Mouse (Mus musculus) lung, postnatal 0 days (tissue): ENCODE data around the gene 6430531B16Rik. TPM values are rescaled to one million over a fixed set of nuclear protein-coding genes. Genes with fewer than 3 reads are reported as not detected.
A peak's percentile ranks its signal among the peaks of the same experiment; 100 is the strongest.

Source experiments
- ATAC-seq: fragments of 200-750 bp; cut with Nextera tagmentation; 2 replicates; pipeline ENCODE4 v1.8.0; 2017; ENCODE audit warnings: moderate library complexity
- DNase-seq: peaks from one replicate; pipeline ENCODE4 v3.0.0-alpha.2; 2016; ENCODE audit warnings: low spot score
- H3K27ac ChIP-seq: fragments of 300-500 bp; sonication (generic); 2 replicates; pipeline ENCODE4 v1.5.1; 2014; ENCODE audit warnings: antibody characterized with exemption, mild to moderate bottlenecking, low read length, mixed read lengths
- H3K27me3 ChIP-seq: fragments of 300-500 bp; sonication (generic); replicated peaks from 2 replicates; pipeline ENCODE4 v1.6.1; 2014; ENCODE audit warnings: low read length, mixed read lengths; ENCODE audit not compliant: insufficient read depth
- H3K36me3 ChIP-seq: fragments of 300-500 bp; sonication (generic); 2 replicates; pipeline ENCODE4 v1.6.1; 2014; ENCODE audit warnings: low read length, mixed read lengths; ENCODE audit not compliant: insufficient read depth
- H3K4me1 ChIP-seq: fragments of 300-500 bp; sonication (generic); 2 replicates; pipeline ENCODE4 v1.6.1; 2014; ENCODE audit warnings: antibody characterized with exemption, low read depth, low read length, mixed read lengths; ENCODE audit not compliant: insufficient read depth
- H3K4me2 ChIP-seq: fragments of 300-500 bp; sonication (generic); replicated peaks from 2 replicates; pipeline ENCODE4 v1.6.1; 2014; ENCODE audit warnings: low read depth, mild to moderate bottlenecking, low read length, moderate library complexity, mixed read lengths
- H3K4me3 ChIP-seq: fragments of 300-500 bp; sonication (generic); 2 replicates; pipeline ENCODE4 v1.5.1; 2014; ENCODE audit warnings: low read depth, low read length
- H3K9ac ChIP-seq: fragments of 300-500 bp; sonication (generic); replicated peaks from 2 replicates; pipeline ENCODE4 v1.6.1; 2014; ENCODE audit warnings: low read depth, mild to moderate bottlenecking
- H3K9me3 ChIP-seq: fragments of 300-500 bp; sonication (generic); 2 replicates; pipeline ENCODE4 v1.6.1; 2016; ENCODE audit warnings: low read length, mixed read lengths
- CTCF ChIP-seq: IDR thresholded peaks from 2 replicates; pipeline ENCODE4 v1.5.1; 2016; ENCODE audit warnings: antibody characterized with exemption, mild to moderate bottlenecking
- EP300 ChIP-seq: IDR thresholded peaks from 2 replicates; pipeline ENCODE4 v1.6.1; 2016; ENCODE audit warnings: antibody characterized with exemption, mild to moderate bottlenecking, control low read depth
- WGBS: fragments of 180-500 bp; shearing (Covaris S2); extraction: QIAGEN DNeasy Blood & Tissue Kit; methylation state at CpG from one replicate; pipeline ENCODE4 v1.1.7; 2014; 5-methylcytosine and 5-hydroxymethylcytosine counted together
- polyA plus RNA-seq: library from polyadenylated mRNA; unstranded; fragments of >200 nt; fragmentation: Nextera tagmentation; extraction: Ambion mirVana; gene quantifications from 2 replicates; pipeline ENCODE4 v1.2.1, GENCODE M21; 2015

6430531B16Rik gene
- polyA plus RNA-seq, 1 experiment from 2014 or later = 5.6 TPM

DNA sequence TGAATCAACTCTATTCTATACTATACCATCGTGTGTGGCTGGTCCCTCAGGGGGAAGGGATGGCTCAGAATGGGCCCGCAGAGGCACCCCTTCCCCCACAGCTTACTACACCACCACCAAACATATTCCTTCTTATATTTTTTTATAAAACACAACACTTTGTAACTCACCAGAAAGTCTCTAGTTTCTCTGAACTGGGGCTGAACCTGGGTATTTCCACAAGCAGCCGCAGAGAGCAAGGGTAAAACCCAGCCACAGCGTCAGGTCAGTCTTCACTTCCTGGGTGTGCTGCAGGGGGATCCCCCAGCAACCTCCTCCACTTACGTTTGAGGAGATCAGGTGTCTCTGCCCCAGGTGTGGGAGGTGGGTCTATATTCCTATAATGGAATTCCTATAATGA is 10.1 kb downstream of the 6430531B16Rik start:
- Histone ChIP-seq H3K4me1 (no peaks in the 10 kb centered on the region), H3K9ac (no peak overlapping the region), H3K27me3 (no peaks in the 10 kb centered on the region), H3K4me3 (no peak overlapping the region), H3K27ac (no peak overlapping the region), H3K9me3 (no peaks in the 10 kb centered on the region), H3K4me2 (no peak overlapping the region), H3K36me3 (no peaks in the 10 kb centered on the region)
- WGBS = 53% methylated on average over 5 of the region's 5 CpGs
- no peak for ATAC-seq
- no peak for DNase-seq
- TF ChIP-seq CTCF (no peak), EP300 (no peak)

DNA sequence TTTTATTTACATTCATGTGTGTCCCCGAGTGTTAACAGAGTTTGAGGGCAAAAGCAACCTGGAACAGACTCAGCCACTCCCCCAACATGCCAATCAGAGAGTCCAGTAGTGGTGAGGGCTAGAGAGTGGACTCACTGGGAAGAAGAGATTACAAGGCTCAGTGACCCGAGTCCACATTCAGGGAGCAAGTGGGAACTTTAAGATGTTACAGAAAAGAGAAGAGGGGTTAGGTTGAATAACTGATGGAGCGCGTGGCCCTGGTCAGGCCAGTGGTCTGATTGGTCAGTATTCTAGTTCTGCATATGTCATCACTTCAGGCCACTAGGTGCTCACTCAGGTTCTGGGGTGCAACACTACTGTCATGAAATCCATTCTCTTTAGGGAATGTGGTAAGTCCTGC is 11.4 kb downstream of the 6430531B16Rik start:
- 24% methylated on average over 4 of the region's 4 CpGs for WGBS
- no peaks in the 10 kb centered on the region for H3K36me3 ChIP-seq
- no peaks in the 10 kb centered on the region for H3K9me3 ChIP-seq
- H3K4me2 ChIP-seq = no peak overlapping the region
- no peak for ATAC-seq
- H3K27ac ChIP-seq = no peak overlapping the region
- no peaks in the 10 kb centered on the region for H3K4me1 ChIP-seq
- no peak for DNase-seq
- H3K4me3 ChIP-seq = no peak overlapping the region
- no peak overlapping the region for H3K9ac ChIP-seq
- TF ChIP-seq CTCF (no peak), EP300 (no peak)
- H3K27me3 ChIP-seq = no peaks in the 10 kb centered on the region

DNA sequence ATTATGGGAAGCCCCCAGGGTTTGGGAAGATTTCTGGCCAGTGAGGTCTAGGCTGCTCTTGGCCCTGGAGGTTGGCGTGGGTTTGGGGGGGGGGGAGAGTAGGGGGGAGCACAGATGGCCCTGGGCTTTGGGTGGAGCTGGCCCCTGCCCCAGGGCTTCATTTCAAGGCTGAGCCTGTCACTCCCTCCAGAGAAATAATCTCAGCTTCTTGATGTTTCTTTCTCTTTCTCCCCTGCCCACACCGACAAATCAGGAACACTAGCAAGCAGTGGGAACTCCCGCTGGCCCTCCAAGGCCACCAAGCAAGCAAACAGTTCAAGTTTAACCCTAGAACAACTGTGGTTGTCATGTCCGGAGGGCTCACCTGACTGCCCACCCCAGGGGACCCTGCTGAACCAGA is 14.7 kb downstream of the 6430531B16Rik start:
- Histone ChIP-seq H3K9ac (no peak overlapping the region), H3K4me3 (no peak overlapping the region), H3K9me3 (no peaks in the 10 kb centered on the region), H3K4me1 (no peaks in the 10 kb centered on the region), H3K27ac (no peak overlapping the region), H3K4me2 (no peak overlapping the region), H3K36me3 (no peaks in the 10 kb centered on the region), H3K27me3 (no peaks in the 10 kb centered on the region)
- DNase-seq (no peak), ATAC-seq (no peak)
- 45% methylated on average over 4 of the region's 4 CpGs for WGBS
- TF ChIP-seq CTCF = no peak
- no peak for TF ChIP-seq EP300

DNA sequence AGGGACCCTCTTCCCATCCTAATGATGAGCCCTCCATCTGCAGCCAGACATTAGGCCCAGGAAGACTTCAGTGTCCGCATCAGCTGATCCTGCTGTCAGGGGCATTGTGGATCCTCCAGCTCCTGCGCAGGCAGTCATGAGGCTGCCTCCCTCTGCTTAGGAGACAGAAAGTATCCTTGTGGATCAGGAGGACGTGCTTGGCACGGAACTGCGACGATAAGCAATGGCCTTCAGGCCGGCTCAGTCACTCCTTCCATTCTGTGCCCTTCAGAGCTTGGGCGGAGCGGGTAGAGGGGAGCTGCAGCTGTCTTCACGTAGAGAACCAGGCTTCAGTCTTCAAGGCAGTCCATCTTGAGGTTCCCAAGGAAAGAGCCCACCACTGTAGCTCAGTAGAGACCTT is 17.4 kb downstream of the 6430531B16Rik start:
- no peak overlapping the region for H3K9ac ChIP-seq

DNA sequence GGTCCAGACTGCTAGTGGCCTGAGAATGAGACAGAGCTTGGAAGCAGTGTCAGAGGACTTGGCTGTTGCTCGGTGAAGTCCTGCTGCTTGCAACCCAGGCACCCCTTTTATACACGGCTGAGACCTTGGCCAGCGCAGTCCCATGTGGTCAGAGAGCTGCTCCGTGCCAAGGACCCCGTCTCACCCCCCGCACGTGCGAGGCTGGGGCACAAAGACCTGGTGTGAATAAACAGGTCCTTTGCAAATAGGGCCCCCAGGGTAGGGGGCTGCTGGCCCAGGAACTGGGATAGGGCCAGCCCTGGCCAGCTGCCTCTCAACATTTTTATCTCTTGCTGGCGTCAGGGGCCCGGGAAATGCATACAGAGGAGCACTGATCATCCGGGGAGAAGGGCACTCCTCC is 20.6 kb downstream of the 6430531B16Rik start:
- no peaks in the 10 kb centered on the region for H3K9me3 ChIP-seq
- no peak overlapping the region for H3K4me3 ChIP-seq
- no peaks in the 10 kb centered on the region for H3K4me1 ChIP-seq
- WGBS = 13% methylated on average over 11 of the region's 11 CpGs
- no peak overlapping the region for H3K27ac ChIP-seq
- no peak overlapping the region for H3K4me2 ChIP-seq
- ATAC-seq (no peak), DNase-seq (no peak)
- no peak overlapping the region for H3K9ac ChIP-seq
- TF ChIP-seq CTCF (no peak), EP300 (no peak)
- no peaks in the 10 kb centered on the region for H3K27me3 ChIP-seq
- H3K36me3 ChIP-seq = no peaks in the 10 kb centered on the region

More for the DNA sequence above, 17.4 kb downstream of the 6430531B16Rik start:
- Histone ChIP-seq H3K27ac (no peak overlapping the region), H3K4me3 (no peak overlapping the region), H3K4me1 (no peaks in the 10 kb centered on the region), H3K4me2 (no peak overlapping the region), H3K36me3 (no peaks in the 10 kb centered on the region), H3K9me3 (no peaks in the 10 kb centered on the region), H3K27me3 (no peaks in the 10 kb centered on the region)
- WGBS = 82% methylated on average over 10 of the region's 10 CpGs
- no peak for DNase-seq
- TF ChIP-seq EP300 (no peak), CTCF (no peak)
- ATAC-seq = no peak

GRCm38 (mm10) chr7:139957437-139957836 is 21.1 kb downstream of the 6430531B16Rik start:
- Histone ChIP-seq H3K27ac (no peak overlapping the region), H3K36me3 (no peaks in the 10 kb centered on the region), H3K4me1 (no peaks in the 10 kb centered on the region), H3K27me3 (no peaks in the 10 kb centered on the region), H3K4me2 (no peak overlapping the region), H3K9ac (no peak overlapping the region), H3K4me3 (no peak overlapping the region), H3K9me3 (no peaks in the 10 kb centered on the region)
- 40% methylated on average over 11 of the region's 11 CpGs for WGBS
- ATAC-seq (no peak; the same call in 1 of the 2 replicates), DNase-seq (peak; percentile 19)
- TF ChIP-seq EP300 (no peak), CTCF (no peak)

DNA sequence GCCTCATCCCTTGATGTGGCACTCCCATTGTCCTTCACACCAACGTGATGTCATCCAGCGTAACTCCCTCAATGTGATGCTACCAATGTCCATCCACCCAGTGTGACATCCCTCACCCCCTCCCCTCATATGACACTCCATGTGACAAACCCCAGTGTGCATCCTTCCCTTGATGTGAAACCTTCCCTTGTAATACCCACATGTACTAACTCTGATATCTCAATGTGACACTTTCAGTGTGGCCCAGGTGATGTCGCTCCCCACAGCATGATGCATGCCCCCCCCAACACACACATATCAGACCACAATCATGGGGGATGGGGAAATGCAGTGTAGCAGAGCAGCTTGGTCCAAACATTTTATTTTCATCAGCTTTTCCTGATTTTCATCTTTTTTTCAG is 21.9 kb downstream of the 6430531B16Rik start:
- H3K27me3 ChIP-seq = no peaks in the 10 kb centered on the region
- H3K9ac ChIP-seq = no peak overlapping the region
- ATAC-seq (no peak), DNase-seq (no peak)
- H3K36me3 ChIP-seq = no peaks in the 10 kb centered on the region
- TF ChIP-seq EP300 (no peak), CTCF (no peak)
- H3K4me1 ChIP-seq = no peaks in the 10 kb centered on the region
- no peaks in the 10 kb centered on the region for H3K9me3 ChIP-seq
- no peak overlapping the region for H3K4me2 ChIP-seq
- H3K4me3 ChIP-seq = no peak overlapping the region
- WGBS = 68% methylated on average over 3 of the region's 3 CpGs
- no peak overlapping the region for H3K27ac ChIP-seq
